Mouse (Mus musculus) left cerebral cortex, adult 9 months (tissue): Measurements from ENCODE around the gene E2f4.

Experiments used
- DNase-seq, 2 experiments: peaks; one replicate each; pipeline ENCODE4 v3.0.0; 2022; ENCODE audit warnings: low spot score in 2 of 2

E2f4 gene

GRCm38 (mm10) chr8:105297511-105298192 is at the start of gene E2f4:
Gene E2f4, plus strand, starts transcription at chr8:105297663.
- DNase-seq, result peak; percentile 78 to 92

GRCm38 (mm10) chr8:105251954-105252353 is 45.5 kb upstream of the E2f4 start:
- DNase-seq, result no peak

GRCm38 (mm10) chr8:105252680-105253537 is 44.6 kb upstream of the E2f4 start:
- no peak for DNase-seq

DNA sequence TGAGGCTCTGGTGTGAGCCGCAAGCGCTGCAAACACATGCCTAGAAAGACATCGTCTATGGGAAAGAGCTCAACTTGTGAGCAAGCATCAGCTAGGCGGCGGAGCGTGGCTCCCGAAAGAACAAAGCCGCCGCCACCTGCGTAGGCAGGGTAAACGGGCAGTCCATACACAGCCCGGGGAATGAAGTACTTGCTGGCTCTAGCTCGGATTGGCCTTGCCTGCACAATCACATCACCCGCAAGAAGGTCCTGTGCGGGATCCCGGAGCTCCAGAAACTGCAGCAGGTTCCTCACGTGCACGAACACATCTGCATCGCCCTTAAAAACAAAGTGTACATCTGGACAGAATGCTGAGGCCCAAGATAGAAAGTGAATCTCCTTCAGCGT is 43.7 kb upstream of the E2f4 start:
- no peak for DNase-seq

DNA sequence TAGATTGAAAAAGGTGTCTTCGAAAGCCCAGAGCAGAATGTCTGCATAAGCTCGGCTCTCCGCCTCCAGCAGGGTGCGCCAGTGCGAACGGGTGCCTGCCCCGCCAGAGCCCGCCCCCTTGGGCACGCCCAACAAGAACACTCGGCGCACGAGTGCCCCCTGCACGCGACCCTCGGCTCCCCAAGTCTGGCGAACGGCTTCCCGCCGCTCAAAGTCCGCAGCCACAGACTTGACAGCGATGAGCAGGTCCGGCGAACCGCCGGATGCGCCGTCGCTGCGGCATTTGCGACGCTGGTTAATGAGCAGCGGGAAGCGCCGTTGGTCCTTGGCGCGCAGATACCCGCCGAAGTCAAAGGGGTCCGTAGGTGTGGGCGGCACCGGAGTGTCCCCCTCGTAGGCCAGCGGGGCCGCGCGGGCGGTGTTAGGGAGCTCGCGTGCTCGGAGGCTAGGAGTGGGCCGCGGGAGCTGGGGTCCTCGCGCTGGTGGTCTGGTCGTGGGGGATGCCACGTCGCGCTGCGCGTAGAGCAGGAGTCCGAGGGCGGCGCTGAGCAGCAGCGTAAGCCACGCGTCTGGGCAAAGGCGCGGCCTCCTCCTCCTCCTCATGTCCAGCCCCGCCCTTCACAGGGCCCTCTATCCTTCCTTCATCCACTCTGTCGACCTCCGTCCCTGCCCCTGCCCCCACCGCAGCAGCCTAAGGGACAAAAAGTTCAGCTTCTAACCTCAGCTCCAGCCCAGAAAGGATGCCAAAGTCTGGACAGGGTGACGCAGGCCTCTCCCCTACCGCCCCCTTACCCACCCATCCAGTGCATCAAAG is 43.1 kb upstream of the E2f4 start:
- DNase-seq, result peak; percentile 64 to 88

DNA sequence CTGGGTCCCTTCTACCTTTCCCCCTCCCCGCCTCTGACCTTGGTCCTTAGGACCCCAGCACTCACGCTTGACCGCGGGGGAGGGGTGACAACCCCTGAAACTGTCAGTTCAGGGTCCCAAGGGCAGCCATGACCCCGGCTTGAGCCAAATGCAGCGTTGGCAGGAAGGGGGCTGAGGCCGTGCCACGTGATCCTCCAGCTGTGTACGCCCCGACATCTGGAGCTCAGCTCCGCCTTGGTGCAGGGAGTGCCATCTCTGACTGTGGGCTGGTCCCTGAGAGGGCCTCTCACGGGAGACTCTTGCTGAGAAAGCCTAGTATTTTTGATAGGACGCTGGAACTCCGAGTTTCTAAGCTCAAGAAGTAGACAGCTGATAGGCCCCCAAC is 42.5 kb upstream of the E2f4 start, which contains the start of gene B3gnt9:
TSS of gene B3gnt9 (minus strand) at position 188 of the 385 bp plus-strand sequence.
- DNase-seq, result no peak

DNA sequence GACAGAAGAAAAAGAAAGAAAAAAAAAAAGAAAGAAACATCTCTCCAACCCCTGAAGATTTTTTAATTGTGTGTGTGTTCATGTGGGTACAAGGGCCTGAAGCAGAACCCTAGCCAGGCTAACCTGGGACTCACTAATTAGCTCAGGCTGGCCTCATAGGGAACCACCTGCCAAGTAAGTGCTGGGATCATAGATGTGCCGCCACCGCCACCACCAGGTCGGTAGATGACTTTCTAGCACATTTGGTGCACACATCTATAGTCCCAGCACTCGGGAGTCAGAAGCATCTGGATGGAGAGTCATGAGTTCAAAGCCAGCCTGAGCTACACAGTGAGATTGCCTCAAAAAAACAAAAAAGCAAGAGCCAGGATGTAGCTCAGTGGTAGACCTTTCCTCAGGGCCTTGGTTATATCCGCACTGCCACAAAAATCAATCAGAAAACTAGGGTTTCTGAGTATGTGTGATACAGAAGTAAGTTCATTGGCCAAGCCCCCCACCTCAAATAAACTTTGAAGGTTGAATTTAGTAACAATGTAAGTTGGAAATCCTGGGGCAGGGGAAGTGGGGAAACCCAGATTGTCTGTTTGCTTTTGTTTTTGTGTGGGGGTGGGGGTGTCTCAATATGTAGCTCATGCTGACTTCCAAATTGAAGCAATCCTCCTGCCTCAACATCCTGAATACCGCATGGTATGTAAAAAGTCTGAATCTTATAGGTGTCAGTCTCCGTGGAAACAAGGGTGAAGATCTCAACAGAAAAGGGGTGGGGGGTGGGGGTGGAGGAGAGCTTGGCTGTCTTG is 39.9 kb upstream of the E2f4 start:
- no peak for DNase-seq

GRCm38 (mm10) chr8:105258911-105259720 is 38.3 kb upstream of the E2f4 start:
- peak in 1 of 2 experiments; percentile 52 for DNase-seq

DNA sequence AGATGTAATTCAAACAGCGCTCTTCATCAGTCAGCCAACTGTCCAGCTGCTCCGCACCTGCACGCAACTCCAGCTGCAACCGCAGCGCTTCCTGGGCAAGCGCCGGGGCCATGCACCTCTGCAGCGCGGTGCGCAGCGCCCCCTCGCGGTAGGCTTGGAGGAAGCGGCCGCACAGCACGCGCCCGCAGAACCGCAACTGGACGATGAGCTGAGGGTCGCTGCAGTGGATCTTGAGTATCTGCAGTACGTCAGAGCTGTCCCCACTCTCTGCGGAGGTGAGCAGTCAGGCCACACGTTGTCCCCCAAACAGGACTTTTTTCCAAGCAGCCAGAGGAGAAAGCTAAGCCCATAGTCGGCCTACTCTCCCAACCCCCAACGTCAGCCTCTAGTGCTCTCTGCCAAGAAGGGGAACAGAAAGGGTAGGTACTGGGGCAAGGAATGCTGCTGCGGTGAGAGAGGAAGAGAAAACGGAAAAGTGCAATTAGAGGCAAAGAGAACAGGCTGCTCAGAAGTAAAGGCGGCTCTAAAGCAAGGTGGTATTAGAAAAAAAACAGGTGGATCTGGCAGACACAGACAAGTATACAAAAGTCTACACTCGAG is 37.6 kb upstream of the E2f4 start:
- peak in 1 of 2 experiments; percentile 66 for DNase-seq

DNA sequence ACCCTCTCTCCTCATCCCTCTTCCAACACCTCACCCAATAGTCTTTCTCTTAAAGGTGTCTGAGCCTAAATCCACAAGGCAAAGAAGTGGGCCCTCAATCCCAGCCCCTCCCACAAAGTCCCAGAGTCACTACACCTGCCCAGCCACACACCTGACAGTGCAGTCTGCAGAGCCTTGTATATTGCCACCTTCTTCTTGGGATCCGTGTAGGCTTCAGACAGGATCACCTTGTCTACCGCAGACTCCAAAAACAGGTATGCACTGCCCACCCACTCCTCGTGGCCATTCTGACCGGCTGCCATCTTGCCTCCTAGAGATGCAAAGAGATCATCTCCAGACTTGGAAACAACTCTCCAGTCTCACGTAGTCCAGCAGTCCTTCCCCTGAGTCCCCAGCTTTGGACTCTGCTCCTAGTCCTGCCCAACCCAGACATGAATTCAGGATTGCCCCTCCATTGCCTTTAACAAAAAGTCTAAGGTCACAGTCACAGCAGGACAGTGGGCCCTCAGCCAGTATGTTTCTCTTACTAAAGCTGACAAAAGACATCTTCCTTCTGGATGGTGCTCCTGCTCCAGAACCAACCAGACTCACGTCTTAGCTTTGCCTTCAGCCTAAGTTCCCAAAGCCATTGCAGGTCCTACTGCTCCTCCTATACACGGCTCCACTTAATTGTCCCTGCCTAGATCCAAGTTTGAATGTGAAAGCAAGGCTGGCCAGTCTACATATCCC is 36.9 kb upstream of the E2f4 start:
- no peak for DNase-seq

- no peak for DNase-seq
Observed at GRCm38 (mm10) chr8:105261326-105261980, 36.0 kb upstream of the E2f4 start.

- no peak for DNase-seq
Observed at GRCm38 (mm10) chr8:105263244-105263912, 34.1 kb upstream of the E2f4 start.

DNA sequence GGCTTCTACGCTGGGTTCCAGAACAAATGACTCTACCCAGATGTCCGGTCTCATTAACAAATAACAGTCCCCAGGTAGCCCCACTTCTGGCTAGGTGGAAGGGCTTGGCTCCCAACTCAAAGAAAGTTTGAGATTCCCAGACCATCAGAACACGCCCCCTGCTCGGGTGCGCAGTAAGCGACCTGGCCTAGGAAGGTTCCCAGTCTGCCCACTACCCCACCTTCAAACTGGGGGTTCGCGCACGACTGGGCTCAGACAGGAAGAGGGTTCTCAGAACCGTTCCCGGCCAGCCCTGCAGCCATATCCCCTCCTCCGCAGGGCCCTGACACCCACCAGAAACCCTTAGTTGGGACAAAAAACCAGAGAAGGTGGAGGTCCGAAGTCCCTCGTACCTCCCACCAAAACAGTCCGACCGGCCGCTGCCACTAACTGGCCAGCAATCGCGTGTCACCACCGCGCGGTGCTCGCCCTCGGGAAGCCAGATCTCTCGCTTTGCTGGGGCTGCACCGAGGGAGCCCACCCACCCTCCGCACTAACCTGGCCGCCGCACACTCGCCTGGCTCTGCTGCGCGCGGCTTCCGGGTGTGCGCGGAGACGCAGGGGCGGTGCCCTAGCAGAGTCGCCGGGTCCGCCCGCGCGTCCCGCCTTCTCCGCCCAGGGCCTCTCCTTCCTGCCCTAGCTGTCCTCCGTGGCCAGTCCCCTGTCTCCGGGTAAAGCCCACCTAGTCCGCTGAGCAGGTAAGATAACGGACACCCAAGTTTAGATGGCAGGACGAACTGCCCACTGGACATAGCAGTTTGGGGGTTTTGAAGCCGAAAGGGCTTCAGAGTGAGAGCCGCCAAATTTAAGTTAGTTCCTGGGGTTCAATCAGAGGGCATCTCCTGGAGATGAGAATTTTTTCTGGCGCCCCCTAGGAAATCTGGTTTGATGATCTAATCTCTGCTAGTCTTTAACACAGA is 33.2 kb upstream of the E2f4 start, which contains the start of the genes Tradd and Fbxl8:
TSS of gene Tradd (minus strand) at position 586 of the 959 bp plus-strand sequence.
TSS of gene Fbxl8 (plus strand) at position 625 of the 959 bp plus-strand sequence.
- DNase-seq, result no peak

GRCm38 (mm10) chr8:105265128-105265527 is 32.3 kb upstream of the E2f4 start:
- DNase-seq, result no peak

GRCm38 (mm10) chr8:105266775-105267174 is 30.7 kb upstream of the E2f4 start:
- no peak for DNase-seq

DNA sequence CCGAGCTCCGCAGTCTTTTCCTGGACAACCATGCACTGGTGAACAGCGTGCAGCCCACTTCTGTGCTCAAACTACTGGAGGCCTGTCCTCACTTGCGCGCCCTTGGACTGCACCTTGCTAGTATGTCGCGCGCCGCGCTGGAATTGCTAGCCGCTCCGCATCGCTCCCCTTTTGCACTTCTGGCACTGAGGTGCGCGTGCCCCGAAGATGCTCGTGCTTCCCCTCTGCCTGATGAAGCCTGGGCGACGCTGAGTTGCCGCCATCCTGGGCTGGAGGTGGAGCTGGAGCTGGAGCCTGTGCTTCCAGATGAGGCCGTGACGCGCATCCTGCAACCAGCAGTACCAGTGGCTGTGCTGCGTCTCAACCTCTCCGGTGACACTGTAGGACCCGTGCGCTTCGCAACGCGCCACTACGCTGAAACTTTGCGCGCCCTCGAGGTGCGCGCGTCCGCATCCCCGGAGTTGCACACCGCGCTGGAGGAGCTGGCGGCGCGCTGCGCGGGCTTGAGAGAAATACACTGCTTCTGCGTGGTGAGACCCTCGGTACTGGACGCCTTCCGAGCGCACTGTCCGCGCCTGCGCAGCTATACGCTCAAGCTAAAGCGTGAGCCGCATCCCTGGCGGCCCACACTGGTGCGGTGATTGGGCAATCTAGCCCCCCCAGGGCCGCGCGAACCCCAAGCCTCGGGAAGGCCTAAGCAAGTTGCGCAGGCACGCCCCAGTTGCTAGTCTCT is 29.0 kb upstream of the E2f4 start:
- peak; percentile 82 to 84 for DNase-seq
